Mouse (Mus musculus) ES-E14 (cell line): ENCODE measurements at regions not wholly inside any gene's neighbourhood (a gene's known extent, or its start where the extent isn't known, plus 50 kb on each side); places are given as distances from the start of the nearest gene placed in this dataset.

ENCODE experiments used
- DNase-seq: peaks from one replicate; pipeline ENCODE4 v3.0.0-alpha.2; 2013; ENCODE audit warnings: low read depth, low spot score
- H3K27ac ChIP-seq: 2 replicates; pipeline ENCODE4 v1.5.1; 2012; ENCODE audit warnings: low read depth, mild to moderate bottlenecking, low read length, moderate library complexity, mixed read lengths; ENCODE audit not compliant: poor library complexity, insufficient read depth, severe bottlenecking
- H3K36me3 ChIP-seq: 2 replicates; pipeline ENCODE4 v1.6.1; 2012; ENCODE audit warnings: mild to moderate bottlenecking, low read length, moderate library complexity, mixed read lengths; ENCODE audit not compliant: control insufficient read depth, poor library complexity, insufficient read depth, severe bottlenecking
- H3K4me1 ChIP-seq, 2 experiments: fragments of 150-350 bp in 1 of 2; sonication (generic) in 1 of 2; 2 replicates each; pipeline ENCODE4 v1.6.1; 2012; ENCODE audit warnings: low read length in 2 of 2, mild to moderate bottlenecking in 1 of 2, mixed read lengths in 1 of 2; ENCODE audit not compliant: control insufficient read depth in 2 of 2, insufficient read depth in 2 of 2, poor library complexity in 1 of 2
- H3K4me3 ChIP-seq, 2 experiments: fragments of 150-350 bp in 1 of 2; sonication (generic) in 1 of 2; 2 replicates each; pipeline ENCODE4 v1.5.1; 2012; ENCODE audit warnings: low read length in 2 of 2, low read depth in 1 of 2, mild to moderate bottlenecking in 1 of 2, mixed read lengths in 1 of 2; ENCODE audit not compliant: insufficient read depth in 1 of 2, poor library complexity in 1 of 2, severe bottlenecking in 1 of 2
- H3K9ac ChIP-seq: 2 replicates; pipeline ENCODE4 v1.6.1; 2012; ENCODE audit warnings: low read depth, mild to moderate bottlenecking, low read length, mixed read lengths; ENCODE audit not compliant: poor library complexity, insufficient read depth, severe bottlenecking
- H3K9me3 ChIP-seq: fragments of 150-350 bp; sonication (generic); 2 replicates; pipeline ENCODE4 v1.6.1; 2012; ENCODE audit warnings: low read depth, mild to moderate bottlenecking, low read length; ENCODE audit not compliant: control insufficient read depth, insufficient read depth
- CHD2 ChIP-seq: IDR thresholded peaks from 2 replicates; pipeline ENCODE4 v1.6.1; 2014; ENCODE audit warnings: mild to moderate bottlenecking, low read depth, low read length, inconsistent platforms
- HCFC1 ChIP-seq: IDR thresholded peaks from 2 replicates; pipeline ENCODE4 v1.6.1; 2012; ENCODE audit warnings: low read length, inconsistent platforms, borderline replicate concordance; ENCODE audit not compliant: insufficient read depth
- MAFK ChIP-seq: IDR thresholded peaks from 2 replicates; pipeline ENCODE4 v1.6.1; 2014; ENCODE audit warnings: mild to moderate bottlenecking, low read depth, low read length, inconsistent platforms; ENCODE audit not compliant: insufficient read depth
- ZC3H11A ChIP-seq: IDR thresholded peaks from 2 replicates; pipeline ENCODE4 v1.6.1; 2012; ENCODE audit warnings: low read depth, mild to moderate bottlenecking, inconsistent platforms, low read length, borderline replicate concordance
- ZNF384 ChIP-seq: IDR thresholded peaks from 2 replicates; pipeline ENCODE4 v1.6.1; 2012; ENCODE audit warnings: low read depth, low read length, inconsistent platforms
- in situ Hi-C, 2 experiments: fragments of 600-800 bp; cut with MboI; formaldehyde crosslinking; loops; one replicate each; pipeline ENCODE4 v1.15.1; 2025; ENCODE audit warnings: low sequenced_read_pairs in 2 of 2, inconsistent platforms in 1 of 2; ENCODE audit not compliant: unreplicated experiment in 2 of 2

DNA sequence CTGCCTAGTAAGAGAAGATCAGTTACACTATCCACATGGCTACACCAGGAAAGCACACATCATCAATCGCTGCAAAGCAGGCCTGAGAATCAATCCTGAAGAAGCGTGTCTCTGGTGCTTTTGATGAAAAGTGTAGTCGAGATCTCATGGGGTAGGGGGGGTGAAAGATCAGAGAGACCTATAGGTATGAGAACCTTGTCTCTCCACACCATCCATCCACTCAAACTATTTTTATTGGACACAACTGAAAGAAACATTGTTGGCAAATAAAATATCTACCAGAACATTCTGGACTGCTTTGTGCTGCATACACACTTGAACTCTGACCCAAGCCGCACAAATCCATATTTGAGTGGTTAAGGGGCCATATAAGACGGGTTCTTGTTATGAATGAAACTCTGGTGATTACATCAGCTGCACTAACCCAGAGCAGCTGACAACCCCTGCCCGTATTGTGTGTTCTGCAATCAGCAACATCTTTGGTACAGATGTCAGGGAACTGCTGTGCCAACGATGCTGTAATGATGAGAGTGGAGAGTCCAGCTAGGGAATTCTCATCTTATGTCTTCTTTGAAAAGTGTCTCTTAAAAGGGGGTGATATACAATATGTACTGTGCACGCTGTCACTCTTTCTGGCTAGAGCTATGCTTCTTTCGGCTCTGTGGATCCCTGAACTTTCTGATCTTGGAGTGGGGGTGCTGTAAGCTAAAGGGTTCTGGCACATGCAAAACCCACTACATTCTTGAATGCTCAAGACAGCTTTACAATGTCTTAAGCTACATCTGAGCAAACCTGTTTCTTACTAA, 145.6 kb upstream of the Nt5e start:
- TF ChIP-seq ZC3H11A, result no peak
- no peak for TF ChIP-seq MAFK
- no peak for TF ChIP-seq ZNF384
- TF ChIP-seq CHD2, result no peak
- TF ChIP-seq HCFC1, result no peak
- Histone ChIP-seq H3K9me3 (no peaks in the 10 kb centered on the region), H3K4me1 (no peaks in the 10 kb centered on the region), H3K4me3 (no peak overlapping the region), H3K36me3 (no peaks in the 10 kb centered on the region), H3K9ac (no peak overlapping the region), H3K27ac (no peak overlapping the region)
- in situ Hi-C loops, result no loop called here
- DNase-seq, result no peak

DNA sequence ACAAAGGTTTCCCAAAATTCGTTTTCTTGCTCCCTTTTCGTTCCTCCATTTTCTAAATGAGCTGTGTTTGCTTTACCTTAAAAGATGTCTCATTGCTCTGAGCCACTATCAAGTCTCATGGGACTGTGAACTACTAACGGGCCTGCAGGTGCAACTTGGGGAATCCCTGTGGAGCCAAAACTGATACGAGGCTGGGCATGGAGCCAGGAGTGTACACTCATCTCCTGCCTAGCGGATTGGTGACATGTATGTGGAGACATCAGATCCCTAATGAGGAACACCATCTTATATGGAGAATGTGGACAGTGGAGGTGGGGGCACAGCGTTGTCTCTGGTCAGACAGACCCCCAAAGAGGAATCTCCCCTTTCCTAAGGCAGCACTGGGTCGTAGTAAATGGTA, 119.6 kb upstream of the Nt5e start:
- DNase-seq, result no peak
- H3K4me1 ChIP-seq, result no peaks in the 10 kb centered on the region
- H3K27ac ChIP-seq, result no peak overlapping the region
- no peaks in the 10 kb centered on the region for H3K9me3 ChIP-seq
- H3K9ac ChIP-seq, result no peak overlapping the region
- in situ Hi-C loops, result no loop called here
- no peak overlapping the region for H3K4me3 ChIP-seq
- TF ChIP-seq HCFC1 (no peak), ZC3H11A (no peak), MAFK (no peak), CHD2 (no peak), ZNF384 (no peak)
- H3K36me3 ChIP-seq, result no peaks in the 10 kb centered on the region

DNA sequence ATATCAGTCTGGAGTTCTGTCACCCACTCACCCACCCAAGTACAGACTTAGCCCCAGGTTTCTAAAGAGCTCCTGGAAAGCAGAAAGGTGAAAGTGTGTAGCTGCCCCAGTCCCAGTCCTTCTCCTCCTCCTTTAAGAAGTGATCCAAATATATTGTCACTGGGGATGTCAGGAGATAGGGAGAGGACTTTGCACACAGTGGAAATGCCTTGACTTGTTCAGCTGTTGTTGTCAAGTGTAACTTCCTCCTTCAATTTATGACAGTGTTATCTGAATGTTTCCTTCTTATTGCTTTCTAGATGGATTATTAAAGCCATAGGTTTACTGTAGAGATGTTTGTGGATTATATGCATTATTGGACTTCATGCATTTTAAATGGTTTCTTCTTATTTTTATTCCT, 119.0 kb upstream of the Nt5e start:
- H3K4me1 ChIP-seq, result no peaks in the 10 kb centered on the region
- no peak for DNase-seq
- no peaks in the 10 kb centered on the region for H3K9me3 ChIP-seq
- no peak for TF ChIP-seq ZNF384
- no peak for TF ChIP-seq HCFC1
- no peak for TF ChIP-seq CHD2
- TF ChIP-seq MAFK, result no peak
- TF ChIP-seq ZC3H11A, result no peak
- no peak overlapping the region for H3K4me3 ChIP-seq
- in situ Hi-C loops, result no loop called here
- H3K36me3 ChIP-seq, result no peaks in the 10 kb centered on the region
- no peak overlapping the region for H3K9ac ChIP-seq
- no peak overlapping the region for H3K27ac ChIP-seq

DNA sequence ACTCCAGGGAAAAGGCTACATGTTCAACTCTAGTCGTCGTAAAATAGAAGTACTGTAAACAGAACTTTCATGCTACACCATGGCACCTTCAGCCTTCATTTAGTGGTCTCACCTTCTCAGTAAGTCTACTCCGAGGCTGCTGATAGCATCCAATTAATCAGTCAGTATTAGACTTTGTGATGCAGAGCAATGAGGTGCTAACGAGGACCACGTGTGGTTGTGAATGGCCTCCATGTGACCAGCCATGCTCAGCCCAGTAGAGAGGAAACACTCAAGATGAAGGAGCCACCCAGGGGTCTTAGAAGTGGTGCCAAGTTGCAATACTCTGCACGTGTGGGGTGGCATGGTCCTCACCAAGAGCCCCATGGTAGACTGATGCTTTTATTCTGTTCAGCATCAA, 112.2 kb upstream of the Nt5e start:
- no peak for TF ChIP-seq CHD2
- no peak for TF ChIP-seq ZC3H11A
- no peak for TF ChIP-seq HCFC1
- no peak for TF ChIP-seq ZNF384
- TF ChIP-seq MAFK, result no peak
- H3K36me3 ChIP-seq, result no peaks in the 10 kb centered on the region
- no peaks in the 10 kb centered on the region for H3K9me3 ChIP-seq
- H3K9ac ChIP-seq, result no peak overlapping the region
- H3K4me3 ChIP-seq, result no peak overlapping the region
- DNase-seq, result no peak
- in situ Hi-C loops, result no loop called here
- H3K27ac ChIP-seq, result no peak overlapping the region
- H3K4me1 ChIP-seq, result no peaks in the 10 kb centered on the region

DNA sequence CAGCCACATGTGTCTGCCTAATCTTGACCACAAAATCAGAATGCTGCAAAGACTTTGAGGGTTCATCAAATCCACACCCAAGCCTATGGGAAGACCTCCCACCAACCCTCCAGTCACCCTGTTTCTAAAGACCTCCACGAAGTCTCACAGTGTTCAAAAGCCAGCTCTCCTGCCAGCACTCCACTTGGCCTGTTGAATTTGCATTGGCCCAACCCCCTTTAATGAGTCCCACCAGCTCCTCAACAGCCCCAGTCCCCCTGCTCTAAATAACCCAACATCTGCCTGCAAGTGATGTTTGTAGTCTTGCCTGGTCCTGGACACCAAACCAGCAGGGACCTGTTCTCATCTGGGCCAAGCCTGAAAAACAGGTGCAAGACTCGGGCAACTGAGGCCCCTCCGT, 106.6 kb upstream of the Nt5e start:
- H3K27ac ChIP-seq, result no peak overlapping the region
- DNase-seq, result no peak

More for the DNA sequence above, 106.6 kb upstream of the Nt5e start:
- H3K36me3 ChIP-seq, result no peaks in the 10 kb centered on the region
- no peak overlapping the region for H3K9ac ChIP-seq
- no peaks in the 10 kb centered on the region for H3K9me3 ChIP-seq
- TF ChIP-seq HCFC1, result no peak
- TF ChIP-seq MAFK, result no peak
- TF ChIP-seq ZNF384, result no peak
- H3K4me3 ChIP-seq, result no peak overlapping the region
- no peaks in the 10 kb centered on the region for H3K4me1 ChIP-seq
- in situ Hi-C loops, result no loop called here
